Mouse (Mus musculus) liver, embryonic 18 days (tissue): Measurements from ENCODE around the gene Parvb. TPM values are rescaled to one million over a fixed set of nuclear protein-coding genes. Genes with fewer than 3 reads are reported as not detected.

Experiments used
- polyA plus RNA-seq: library from polyadenylated mRNA; depleted of rRNA; stranded (reverse); fragments of >200 nt; gene quantifications from 2 replicates; pipeline ENCODE4 v1.2.3, GENCODE M21; 2012; rRNA removed

Parvb gene
- 13.6 and 14.7 TPM in 2 replicates for polyA plus RNA-seq

DNA sequence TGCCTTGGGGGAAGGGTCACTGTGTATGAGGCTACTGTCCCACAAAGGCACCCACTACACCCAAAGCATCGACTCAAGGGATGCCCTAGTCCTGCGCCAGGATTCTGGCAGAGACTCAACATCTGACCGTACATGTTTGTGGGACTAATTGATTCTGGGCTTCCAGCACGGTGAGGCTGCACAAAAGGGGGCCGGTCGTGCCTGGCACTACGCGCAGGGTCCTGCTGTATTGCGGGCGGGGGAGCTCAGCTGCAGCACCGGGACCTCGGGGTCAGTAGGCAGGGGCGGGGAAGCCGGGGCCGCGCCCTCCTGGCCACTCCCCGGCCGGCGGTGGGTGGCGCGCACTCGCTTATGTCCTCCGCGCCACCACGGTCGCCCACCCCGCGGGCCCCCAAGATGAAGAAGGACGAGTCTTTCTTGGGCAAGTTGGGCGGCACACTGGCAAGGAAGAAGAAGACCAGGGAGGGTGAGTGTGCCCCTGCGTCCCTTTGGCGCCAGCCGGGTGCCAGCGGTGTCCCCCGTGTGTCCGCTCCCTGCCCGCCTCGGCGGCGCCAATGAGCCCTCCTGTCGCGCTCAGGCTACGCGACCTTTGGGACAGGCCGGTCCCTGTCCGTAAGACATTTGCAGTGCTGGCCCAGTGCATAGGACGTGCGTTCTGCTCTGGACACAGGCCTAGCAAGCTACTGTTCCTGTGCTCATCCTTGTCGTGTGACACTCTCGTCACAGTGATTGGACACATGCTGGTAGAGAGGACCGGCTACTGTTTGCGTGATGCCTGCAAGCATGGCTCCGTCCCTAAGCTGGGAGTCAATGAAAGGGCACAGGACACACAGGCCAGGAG lies at the start of gene Parvb:
Parvb (plus strand) TSS at position 323 of the 841 bp plus-strand sequence.

DNA sequence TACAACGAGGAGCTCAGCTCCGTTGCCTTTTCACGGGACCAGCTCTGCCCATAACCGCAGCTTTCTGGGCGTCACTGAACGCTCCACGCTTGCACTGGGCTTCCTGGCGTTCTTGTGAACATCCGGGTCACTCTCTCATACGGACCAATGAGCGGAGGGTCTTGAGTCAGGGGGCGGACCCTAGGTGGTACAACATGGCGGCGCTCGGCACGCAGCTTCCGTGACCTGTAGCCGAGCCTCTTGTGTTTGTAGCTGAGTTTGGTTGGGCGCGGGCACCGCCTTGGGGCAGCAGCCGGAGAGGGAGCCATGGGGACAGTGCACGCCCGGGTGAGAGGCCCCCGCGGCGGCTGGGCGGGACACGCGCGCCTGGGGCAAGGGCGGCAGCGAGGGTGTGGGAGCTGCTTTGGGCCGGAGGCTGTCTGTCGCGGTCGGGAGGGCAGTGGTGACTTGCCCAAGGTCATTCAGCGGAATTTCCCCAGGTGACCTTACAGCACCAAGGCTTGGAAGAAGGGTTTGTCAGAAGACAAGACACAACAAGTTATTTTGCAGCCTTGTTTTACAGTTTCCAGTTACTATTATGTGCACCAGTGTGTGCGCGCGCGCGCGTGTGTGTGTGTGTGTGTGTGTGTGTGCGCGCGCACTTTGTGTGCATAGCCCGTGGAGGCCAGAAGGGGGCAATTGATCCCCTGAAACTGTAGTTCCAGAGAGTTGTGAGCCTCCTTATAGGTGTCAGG lies 39.6 kb upstream of the Parvb start, which contains the start of gene Samm50:
Samm50 (plus strand) TSS at position 184 of the 734 bp plus-strand sequence.

DNA sequence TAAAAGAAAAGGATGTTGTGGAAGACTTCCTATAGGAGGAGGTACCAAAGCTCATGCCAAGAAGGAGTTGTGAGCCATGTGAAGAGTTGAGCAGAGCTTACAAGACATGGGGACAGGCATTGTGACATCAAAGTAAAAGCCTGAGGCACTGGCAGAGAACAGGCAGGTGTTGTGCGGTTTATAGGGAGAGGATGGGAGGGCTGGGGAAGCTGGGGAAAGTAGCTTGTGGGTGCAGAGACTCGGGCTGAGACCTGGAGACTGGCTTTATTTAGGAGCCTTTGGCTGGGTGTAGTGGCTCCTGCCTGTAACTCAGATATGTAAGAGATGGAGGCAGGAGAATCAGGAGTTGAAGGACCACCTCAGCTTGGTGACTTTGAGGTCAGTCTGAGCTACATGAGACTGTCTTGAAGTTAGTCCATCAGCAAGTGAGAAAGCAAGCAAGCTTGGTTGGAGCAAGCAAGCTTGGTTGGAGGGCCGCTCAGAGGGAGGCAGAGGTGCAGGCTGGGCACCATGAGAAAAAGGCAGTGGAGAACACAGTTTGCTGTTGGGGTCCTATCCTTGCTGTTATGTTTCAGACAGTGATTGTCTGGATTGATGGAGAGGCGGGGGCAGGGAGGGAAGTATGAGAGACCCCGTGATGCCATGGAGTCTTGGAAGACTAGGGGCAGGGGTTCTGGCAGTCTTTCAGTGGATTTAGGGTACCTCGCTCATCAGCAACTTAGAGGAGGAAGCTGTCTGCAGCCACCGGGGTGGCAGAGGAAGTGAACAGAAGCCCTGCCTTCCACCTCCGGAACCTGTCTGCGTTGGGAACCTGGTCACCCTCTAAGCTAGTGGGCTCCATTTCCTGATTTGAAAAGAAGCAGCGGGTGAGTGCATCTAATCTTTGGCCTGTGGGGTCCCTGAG lies 92.4 kb downstream of the Parvb start, which contains the start of gene Parvg:
Parvg (plus strand) TSS at position 61 of the 904 bp plus-strand sequence.

Other genes with a start within 250 kb of the Parvb start
- gene Efcab6, start 166.7 kb upstream of the Parvb start, polyA plus RNA-seq = not detected in 2 replicates
- 0.04 and 0.05 TPM in 2 replicates for gene Sult4a1, start 126.3 kb upstream of the Parvb start, polyA plus RNA-seq
- 0.02 and 0.05 TPM in 2 replicates for gene Pnpla5, start 108.9 kb upstream of the Parvb start, polyA plus RNA-seq
- 17.4 and 23.0 TPM in 2 replicates for gene Pnpla3, start 64.2 kb upstream of the Parvb start, polyA plus RNA-seq
- 11.4 and 11.7 TPM in 2 replicates for gene Samm50, start 39.8 kb upstream of the Parvb start, polyA plus RNA-seq
- gene Parvg, start 92.0 kb downstream of the Parvb start, polyA plus RNA-seq = 13.0 and 14.1 TPM in 2 replicates
- gene Shisal1, start 215.1 kb downstream of the Parvb start, polyA plus RNA-seq = 0.05 and 0.06 TPM in 2 replicates